Mouse (Mus musculus) MEL-GATA-1-ER (cell line): Measurements from ENCODE around the gene Lgi1.

Source experiments
- DNase-seq: peaks from one replicate; pipeline ENCODE4 v3.0.0-alpha.2; 2012; ENCODE audit warnings: low read depth; ENCODE audit errors: extremely low read depth

The Lgi1 gene

DNA sequence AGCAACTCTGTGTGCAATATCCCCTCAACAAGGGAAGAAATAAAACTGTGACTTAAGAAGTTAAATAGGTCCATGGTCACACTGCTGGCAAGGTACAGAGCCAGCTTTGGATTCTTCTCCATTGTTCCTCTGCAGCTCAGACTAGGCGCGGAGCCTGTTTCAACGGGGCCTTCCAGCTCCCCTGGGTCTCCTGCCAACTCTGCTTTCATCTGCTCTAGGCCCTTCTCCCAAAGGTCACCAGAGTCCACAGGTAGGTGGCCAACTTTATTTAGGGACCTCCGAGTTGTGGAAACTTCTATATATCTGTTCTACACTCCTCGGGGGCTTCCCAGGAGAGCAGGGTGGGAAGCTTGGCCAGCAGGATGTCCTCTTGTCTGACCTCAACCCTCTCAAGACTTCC is 3.0 kb upstream of the Lgi1 start:
- no peak for DNase-seq

DNA sequence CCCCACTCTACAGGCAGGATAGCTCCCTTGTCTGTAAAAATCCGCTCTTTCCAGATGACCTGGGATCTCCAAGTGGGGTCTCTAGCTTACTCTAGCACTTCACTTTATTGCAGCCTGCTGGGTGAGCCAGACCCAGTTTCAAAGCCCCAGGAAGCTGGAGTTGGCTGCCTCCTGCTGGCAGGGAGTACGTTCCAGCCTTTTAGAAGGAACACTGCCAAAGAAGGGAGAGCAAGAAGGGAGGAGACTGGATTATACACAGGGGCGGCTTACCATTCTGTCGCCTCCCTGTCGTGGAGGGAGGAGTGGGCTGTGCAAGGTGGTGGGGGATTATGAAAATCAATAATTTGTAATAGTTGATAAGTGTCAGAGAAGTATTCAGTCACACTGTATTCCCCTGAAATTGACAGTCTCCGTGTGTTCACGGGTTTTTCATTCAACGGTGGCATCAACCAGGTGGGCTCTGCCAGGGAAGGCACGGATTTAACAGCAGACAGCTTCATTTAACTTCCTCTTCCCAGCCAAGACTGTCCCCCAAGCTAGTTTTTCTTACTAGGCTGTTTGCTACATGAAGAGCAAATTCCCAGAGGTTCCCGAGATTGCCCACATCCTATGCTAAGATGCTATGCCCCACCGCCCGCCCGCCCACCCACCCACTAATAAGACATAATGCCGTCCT is 369 bp upstream of the Lgi1 start:
- DNase-seq = no peak

DNA sequence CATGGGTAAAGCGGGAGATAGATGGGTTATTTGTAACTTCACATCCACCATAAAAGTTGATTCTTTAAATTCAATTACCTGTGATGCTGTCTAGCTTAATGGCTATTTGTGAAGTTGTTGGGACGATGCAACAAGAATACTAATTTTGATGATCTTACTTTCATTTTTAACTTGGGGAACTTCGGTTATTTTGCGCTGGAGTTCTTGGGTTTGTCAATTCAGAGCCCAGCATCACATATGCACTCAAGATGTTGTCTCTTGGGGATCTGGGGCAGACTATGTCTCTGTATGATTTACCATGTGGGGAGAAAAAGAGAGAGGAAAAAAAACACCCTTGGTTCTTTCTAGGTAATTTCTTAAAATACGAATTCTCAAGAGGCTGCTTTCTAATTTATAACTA is 1.4 kb downstream of the Lgi1 start:
- no peak for DNase-seq

DNA sequence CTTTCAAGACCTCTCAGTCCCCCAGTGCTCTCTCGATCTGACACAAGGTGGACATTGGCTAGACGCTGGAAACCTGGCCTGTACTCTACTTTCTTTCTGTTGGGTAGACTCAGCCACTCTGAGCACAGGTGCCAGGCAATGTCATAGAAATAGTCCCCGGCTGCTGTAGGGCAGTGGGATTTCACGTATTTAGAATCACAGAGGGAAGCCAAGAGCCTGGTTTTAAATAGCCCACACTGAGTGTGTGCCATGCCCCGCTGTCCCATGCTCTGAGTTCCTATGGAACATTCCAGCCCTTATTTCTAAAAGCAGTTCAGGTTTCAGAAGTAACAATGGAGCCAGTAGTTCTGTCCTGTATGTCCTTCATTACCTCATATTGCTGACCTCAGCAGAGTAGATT is 3.1 kb downstream of the Lgi1 start:
- no peak for DNase-seq

DNA sequence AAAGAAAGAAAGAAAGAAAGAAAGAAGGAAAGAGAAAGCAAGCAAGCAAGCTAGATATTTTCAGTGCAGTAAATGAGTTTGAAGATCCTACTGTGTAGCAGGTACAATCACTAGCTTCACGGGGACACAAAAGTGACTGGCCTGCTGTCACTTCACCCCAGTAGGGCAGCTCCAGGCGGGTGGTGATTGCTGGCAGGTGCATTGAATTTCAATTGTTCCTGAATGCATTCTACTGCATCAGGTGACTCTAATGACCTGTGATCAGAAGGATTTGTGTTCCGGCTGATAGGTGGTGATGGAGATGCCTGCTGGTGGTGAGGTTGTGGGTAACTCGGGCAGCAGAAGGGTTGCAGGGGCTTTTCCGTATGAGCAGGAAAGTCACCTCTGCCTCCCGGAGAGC is 6.7 kb downstream of the Lgi1 start:
- no peak for DNase-seq

DNA sequence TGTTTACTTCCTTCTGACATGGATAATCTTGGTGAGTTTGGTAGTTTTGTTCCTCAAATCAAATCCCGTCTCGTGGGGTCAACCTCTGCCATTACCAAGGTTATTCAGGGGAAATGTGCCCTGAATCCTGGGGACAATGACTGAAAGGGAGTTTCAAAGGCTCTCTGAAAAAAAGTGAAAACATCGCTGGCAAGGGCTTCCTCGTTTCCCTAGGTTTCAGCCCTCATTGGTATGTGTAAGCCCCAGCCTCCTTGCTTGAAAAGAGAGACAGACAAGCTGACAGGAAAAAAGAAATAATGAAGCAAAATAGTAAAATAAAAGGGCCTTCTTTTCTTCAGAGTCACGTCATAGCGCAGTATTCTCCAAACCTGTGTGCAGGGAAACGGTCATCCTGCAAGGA is 9.5 kb downstream of the Lgi1 start:
- no peak for DNase-seq

DNA sequence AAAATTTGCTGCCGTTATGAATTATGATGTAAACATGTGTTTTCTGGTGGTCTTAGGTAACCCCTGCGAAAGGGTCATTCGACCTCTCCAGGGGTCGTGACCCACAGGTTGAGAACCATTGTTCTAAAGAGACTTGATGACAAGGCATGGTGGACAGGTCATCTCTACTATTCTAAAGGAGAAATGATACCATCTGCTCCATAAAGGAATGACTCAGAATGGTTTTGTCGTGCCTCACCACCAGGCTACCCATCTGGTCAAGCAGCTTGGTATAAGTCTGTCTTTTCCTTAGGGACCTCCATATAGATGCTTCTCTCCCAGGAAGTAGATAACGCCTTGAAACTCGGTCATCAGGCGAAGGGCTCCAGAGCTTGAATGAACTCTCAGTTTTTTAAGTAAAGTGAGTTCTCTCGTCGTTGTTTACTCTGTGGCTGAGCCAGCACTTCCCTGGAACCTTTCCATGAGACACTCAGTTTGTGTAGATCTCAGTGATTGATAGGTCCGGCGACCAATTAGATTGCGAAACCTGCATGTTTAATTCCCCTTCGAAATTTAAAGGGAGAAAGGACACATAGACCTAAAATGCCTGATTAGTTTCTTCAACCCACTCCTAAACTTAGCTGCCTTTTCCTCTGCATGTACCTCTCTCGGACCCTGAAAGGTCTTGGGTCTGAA is 10.5 kb downstream of the Lgi1 start:
- DNase-seq = no peak

DNA sequence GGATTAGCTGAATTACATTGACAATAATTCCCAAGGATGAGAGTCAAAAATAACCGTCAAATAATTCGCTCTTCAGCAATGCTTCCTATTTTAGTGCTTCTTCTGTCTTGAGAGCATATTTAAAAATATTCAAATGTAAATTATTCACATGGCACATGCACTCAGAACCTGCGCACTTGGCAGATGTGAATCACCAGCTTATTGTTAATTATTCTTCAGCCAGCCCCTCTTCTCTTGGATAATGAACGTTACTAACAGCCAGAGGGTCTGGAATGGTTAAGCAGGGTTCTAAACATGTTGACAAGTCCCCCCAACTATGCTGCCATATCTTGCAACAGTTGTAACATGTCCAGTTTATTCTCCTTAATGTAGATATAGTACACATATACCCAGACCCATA is 11.9 kb downstream of the Lgi1 start:
- DNase-seq = no peak

DNA sequence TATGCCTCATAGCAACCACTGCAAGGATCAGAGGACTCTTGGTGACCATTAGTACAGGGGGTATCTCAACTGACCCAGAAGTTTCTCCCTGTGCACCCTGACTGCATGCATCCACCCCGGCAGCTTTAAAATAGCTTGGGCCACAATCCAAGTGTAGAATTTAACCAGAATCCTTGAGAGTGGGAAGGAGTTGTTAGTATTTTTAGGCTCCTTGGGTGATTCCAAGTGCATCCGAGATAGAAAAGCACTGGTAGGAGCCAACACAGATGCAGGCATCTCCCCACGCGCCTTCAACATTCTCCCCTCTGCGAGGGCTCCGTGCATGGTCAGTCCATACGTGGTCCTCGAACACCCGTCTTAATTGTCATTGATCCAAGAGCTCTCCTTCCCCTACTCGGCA is 15.9 kb downstream of the Lgi1 start:
- DNase-seq = no peak

DNA sequence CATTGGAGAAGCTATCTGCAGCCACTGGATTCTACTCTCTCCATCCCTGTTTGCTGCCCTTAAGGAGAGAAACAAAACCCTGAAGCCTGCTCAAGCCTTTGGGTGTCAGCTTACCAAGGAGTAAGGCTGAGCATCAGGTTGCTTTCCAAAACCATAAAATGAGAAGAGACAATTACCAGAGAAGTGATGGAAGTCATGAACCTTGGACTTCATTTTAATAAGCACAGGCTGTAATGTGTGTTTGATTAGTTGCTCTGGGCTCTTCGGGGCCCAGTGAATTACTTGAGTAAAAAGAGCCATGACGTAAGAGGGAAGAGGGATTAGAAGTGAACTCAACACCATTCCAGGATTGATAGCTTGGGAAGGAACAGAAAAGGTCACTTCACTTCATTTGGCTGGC is 18.1 kb downstream of the Lgi1 start:
- no peak for DNase-seq

DNA sequence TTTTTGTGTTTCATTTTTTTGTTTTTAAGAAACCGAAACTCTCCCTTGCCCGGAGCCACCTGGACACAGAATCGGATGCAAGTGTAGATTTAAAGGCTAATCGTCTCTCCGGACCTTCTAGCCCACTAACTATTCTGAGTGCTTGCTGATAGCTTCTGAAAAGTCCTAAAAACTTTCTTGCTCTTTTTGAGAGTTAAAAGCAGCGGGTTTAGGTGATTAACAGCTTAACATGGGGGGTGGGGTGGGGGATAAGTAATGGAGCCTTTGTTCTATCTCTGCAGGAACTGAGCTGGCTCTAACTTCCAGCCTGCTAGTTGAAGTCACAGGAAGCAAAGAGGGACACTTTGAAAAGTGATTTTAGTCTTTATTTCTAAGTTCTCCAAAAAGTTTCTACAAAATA is 24.2 kb downstream of the Lgi1 start:
- DNase-seq = no peak

DNA sequence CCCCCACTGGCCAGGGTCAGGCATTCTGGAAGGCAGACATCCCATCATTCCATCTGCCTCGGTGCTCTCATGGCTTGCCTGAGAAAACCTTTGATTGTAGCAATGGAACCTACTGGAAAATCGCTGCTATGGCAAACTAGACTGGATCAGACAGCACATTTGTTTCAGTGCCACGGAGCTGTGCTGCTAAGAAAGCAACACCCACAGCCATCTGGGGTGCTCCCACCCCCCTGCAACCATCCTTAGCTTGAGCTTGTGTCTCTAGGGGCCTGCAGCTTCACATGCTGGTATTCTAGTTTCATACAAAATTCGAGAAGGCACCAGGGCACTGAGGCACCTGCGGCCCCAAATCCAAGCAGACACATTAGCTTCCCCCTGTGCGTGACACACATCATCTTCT is 27.1 kb downstream of the Lgi1 start:
- no peak for DNase-seq

DNA sequence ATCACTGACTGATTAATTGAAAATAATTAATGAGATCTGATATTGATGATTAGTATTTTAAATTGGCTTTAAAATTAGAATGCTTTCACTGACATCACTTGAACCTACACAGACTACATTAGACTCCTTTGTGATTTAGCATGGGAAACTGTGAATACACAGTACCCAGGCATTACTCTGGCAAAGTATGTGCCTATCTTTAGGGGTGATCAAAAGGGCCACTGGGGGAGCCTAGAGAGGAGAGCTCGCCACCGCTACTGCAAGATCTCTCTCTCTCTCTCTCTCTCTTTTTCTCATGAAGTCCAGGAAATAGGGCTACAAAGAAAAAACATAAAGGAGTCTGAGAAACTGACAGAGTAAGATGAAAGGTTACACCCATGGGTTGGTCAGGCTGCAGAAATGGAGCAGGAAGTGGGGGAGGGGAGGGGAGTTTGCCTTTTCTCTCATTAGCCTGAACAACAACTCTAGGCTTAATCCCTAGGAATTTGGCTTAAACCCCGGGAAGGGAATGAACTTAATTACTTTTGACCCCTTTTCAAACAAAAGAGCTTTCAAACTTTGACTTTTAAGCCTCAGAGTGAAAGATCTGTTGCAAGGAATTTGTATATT is 33.8 kb downstream of the Lgi1 start:
- no peak for DNase-seq

DNA sequence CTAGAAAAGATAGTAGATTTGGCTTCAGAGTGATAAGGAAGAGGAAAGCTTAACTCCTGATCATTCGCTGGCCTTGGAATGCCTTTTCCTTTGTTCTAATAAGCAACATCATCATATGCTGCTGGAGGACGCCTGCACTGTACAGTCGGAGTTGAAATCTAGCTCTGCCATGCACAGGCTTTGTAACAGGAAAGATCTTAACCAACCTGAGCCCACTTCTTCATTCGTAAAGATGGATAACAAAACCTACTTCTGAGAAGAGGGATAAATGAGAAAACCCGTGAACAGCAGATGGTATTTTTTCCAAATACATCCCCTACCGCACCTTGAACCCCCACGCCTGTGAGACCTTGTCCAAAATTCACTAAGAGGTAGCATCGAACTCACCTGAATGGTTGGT is 43.8 kb downstream of the Lgi1 start:
- DNase-seq = no peak

DNA sequence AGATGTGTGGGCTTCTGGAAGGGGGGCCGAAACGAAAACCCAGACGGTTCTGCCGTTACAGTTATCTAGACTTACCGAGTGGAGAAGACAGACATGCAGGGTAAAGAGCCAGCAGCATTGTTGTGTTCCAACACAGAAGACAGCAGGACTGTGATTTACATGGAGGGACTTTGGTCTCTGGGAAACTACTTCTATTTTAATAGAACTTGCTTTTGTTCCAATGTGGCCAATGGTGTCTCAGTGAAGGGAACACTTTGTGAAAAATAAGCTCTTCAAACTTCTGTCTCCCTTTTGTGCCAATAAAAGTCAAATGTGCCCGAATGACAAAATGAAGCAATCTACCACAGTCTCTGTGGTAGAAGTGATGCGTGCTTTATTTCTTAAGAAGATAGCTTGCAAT is 50.8 kb downstream of the Lgi1 start:
- no peak for DNase-seq

DNA sequence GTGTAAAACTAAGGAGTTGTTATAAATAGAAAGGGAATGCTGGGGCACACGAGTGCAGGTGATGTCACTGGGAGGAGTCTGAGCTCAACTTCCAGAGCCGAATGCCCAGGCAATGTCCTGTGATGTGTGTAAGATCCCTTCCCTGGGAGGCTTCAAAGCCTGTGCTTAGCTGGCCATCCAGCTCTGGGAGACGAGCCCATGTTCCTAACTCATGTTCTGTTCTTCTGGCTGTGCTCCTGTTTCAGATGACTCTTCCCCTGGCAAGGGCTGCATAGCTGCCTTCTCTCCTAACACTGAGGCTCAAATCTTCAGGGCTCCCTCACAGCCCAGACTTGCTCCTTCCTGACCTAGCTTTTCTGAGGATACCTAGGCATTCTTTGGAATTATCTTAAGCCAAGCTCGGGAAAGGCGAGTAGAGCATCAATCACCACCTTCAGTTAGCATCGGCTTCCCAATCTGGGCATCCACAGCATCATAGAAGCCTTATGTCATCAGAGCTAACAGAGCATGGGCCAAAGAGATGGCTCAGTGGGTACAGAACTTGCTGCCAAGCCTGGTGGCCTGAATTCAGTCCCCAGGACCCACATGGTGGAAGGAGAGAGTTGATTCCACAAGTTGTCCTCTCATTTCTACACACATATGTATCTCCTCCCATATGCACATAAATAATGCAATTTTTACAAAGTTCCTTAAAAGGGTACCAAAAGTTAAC is 52.4 kb downstream of the Lgi1 start:
- DNase-seq = no peak

DNA sequence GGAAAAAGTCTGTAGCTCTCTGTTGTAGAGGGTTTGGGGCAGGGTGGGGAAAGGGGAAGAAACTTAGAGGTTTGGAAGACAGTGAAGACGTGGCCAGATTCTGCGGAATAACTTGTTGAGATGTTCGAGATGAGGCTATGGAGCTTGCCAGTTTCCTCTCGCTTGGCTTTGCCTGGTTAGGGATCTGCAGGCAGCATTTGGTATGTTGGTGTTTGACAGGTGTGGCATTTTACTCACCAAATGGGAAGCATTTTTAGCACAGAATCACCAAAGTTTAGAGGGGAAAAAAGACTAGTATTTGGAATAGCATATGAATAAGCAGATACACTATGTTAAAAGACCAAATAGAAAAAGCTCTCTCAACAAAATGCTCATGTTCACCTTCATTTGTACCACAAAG is 54.0 kb downstream of the Lgi1 start:
- DNase-seq = no peak

DNA sequence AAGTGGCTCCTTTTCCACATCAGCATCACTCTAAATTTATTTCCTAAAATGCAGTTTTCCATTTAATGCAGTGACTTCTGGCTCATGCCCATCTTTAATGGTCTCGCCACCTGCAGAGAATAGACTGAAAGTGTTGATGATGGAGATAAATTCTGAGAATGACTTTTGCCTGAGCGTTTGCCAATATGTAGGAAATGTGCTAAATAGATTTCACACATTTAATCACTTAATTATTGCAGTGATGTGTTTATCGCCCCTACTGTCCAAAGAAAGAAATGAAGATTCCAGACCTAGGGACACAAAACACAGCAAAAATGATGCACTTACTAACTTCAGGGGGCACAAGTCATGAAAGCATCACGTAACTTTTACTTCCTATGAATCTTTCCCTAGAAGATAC is 54.8 kb downstream of the Lgi1 start:
- DNase-seq = no peak

DNA sequence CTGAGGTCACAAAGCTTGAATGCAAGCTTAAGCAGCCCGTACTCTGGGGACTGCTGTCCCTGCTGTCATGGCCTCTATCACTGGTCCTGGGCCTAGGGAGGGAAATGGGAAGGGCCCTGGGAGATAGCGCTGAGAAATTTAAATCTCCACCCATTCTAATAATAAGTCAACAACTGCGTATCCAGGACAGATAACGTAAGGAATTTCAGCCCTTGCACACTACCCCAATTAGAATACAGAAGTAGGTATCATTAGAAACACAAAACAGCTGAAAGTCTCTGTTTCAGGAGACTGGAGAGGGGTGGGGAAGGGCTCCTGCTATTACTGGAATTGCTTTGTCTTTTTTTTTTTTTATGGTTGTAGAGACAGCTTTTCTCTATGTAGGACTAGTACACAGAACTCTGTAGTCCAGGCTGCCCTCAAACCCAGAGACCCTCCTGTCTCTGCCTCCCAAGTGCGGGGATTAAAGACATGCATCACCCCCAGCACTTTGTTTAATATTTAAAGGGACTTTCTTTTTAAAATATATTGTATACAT is 56.4 kb downstream of the Lgi1 start:
- no peak for DNase-seq

DNA sequence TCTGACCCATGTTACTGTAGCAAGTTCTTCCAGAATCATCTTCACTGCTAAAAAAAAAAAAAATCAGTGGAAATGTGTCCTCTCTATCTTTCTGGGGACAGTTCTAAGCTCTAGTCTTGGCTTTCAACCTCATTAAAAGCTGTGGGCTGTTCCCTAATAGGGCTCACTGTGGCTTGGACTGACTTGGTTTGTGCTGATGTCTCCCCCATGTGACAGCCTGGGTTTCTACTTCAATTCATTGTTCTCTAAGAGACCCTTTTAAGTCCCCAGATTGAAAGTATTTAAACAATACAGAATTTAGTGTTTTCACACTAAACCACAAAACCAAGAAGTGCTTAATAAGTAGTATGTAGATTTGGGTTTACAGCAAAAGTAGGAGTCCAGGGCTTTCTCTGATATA is 59.4 kb downstream of the Lgi1 start:
- no peak for DNase-seq

DNA sequence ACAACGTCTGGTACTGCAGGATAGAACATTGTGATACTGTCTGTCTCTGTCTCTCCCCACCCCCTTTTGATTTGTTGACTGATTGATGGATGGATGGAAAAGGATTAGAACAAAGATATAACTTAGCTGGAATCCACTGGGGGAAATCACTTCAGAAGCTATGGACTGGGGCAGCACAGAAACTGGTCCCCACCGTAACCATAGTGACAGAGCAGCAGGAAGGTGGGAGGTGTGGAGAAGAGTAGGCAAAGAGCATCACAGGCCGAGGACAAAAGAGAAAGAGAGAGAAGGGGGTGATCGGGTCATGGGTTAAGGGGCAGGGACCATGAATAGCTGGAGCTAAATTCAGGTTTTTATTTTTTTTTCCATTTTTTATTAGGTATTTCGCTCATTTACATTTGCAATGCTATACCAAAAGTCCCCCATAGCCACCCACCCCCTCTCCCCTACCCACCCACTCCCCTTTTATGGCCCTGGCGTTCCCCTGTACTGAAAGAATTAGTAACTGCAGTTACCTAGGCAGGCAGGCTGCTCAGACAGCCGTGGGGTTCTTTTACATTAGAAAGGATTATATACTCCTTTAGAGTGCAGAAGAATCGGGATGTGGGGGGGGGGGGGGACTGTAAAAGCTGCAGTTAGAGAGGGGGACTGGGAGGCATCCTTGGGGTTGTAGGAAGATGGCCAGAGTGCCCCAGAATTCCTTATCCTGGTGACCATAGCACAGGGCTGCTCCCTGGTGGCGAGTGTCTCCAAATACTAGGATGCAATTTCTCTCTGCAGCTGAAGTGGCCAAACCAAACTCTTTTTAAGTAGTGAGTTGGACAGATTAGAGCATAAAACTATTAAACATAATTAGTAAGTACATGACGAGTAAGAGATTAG is 60.1 kb downstream of the Lgi1 start:
- DNase-seq = no peak
